Mouse (Mus musculus): ENCODE results near the gene Sds.
A peak's percentile ranks its signal among the peaks of the same experiment; 100 is the strongest.
"Not testable (repeated sequence)": the region's sequence is repeated elsewhere in the genome, so short reads cannot be mapped to it uniquely, and the experiment has no call there.

Sds gene

DNA sequence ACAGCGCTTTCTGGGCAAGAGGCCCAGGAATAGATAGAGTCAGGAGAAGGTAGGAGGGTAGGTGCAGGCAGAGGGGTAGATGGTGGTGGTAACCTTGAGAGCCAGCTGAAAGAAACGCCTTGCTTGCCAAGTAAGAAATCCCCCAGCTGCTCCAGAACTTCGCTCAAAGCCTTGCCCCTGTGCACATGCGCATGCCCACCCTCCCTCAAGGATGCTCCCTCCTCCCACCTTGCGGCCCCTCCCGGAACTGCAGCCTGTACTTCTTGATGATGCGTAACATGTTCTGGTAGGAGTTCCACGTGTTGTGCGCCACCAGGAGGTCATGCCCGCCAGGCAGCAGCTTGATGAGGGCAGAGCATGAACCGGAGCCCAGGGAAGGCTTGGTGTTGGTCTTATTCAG is 16.1 kb downstream of the Sds start:
- DNase-seq (ENCODE audit: low spot score) = peak; percentile 45

GRCm38 (mm10) chr5:120493440-120493839 is 17.1 kb downstream of the Sds start:
- no peak for DNase-seq (ENCODE audit: low spot score)

DNA sequence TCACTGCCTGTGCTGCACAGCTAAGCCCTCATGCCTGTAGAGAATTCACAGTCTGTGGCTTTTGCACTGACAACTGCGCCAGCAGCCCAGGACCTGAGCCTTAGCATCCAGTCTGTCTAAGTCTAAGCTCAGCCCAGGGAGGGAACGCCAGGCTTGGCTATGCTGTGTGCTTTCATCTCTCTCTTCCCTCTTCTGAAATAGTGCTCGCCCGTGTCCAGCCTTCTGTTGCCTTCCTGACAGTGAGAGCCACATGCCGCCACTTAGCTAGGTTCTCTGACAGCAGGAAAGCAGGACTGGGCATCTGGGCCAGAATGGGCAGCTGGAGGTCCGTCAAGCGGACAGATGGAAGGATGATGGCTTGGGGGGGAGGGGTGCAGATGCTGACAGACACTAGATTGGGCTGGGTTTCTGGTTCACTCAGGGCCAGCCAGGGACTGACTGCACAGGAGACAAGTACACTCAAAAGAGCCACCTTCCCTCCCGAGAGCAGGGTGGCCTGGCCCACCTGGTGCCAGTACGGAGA is 17.6 kb downstream of the Sds start:
- DNase-seq (ENCODE audit: low spot score) = peak; percentile 40

DNA sequence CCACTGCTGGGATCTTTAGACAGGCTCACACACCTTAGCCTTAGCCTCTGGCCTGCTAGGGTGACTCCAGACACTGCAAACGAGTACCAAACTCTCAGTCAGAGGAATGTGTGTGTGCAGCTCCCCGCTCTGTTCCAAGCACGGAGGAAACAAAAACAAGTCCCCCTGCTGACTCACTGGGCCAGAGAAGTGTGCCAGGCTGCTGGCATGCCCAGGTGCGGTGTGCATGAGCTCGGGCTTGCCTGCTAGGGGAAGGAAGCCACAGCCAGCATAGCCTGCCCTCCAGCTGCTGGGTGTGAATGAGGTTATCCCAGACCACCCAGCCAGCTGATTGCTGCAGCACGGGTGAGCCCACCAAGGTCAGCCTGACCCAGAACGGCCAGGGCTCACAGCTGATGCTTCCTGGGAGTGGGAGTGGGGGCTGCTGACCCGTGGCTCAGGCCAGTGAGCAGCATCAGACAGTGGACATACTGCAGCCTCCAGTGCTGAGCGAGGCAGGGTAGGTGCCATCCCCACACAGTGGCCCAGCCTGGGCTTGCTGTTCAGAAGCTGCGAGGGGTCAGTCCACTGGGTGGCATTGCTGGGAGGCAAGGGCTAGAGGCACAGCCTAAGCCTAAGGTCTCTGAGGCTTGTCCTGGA is 18.9 kb downstream of the Sds start:
- no peak for DNase-seq (ENCODE audit: low spot score)

DNA sequence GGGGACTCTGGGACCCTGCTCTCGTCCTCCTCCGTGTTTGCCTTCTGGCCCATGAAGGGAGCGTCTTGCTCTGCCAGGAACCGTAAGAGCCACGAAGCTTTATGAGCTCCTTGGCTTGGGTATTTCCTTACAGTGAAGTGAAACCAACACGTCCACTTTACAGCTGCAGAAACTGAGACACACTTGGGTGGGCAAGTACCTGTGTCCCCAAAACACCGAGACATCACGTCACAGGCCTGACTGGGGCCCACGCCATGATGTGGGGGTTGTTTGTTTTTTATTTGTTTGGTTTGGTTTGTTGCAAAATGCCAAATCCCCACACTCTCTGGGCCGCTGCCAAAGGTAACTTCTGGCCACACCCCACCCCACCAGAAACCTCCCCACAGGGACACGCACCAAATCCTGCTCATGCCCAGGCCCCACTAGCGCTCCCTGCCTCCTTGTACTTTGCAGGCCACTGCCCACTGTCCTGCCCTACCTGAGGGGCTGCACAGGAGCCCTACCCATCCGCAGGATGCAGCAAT is 19.4 kb downstream of the Sds start:
- DNase-seq (ENCODE audit: low spot score) = no peak

- no peak for DNase-seq (ENCODE audit: low spot score)
Observed at GRCm38 (mm10) chr5:120497071-120497470, 20.7 kb downstream of the Sds start.

- no peak for DNase-seq (ENCODE audit: low spot score)
Observed at GRCm38 (mm10) chr5:120499202-120499601, 22.9 kb downstream of the Sds start.

DNA sequence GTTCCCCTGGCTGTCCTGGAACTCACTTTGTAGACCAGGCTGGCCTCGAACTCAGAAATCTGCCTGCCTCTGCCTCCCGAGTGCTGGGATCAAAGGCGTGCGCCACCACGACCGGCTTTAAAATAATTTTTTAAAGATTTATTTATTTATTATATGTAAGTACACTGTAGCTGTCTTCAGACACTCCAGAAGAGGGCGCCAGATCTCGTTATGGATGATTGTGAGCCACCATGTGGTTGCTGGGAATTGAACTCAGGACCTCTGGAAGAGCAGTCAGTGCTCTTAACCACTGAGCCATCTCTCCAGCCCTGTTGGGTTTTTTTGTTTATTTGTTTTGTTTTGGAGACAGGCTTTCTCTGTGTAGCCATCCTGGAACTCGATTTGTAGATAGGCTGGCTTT is 24.3 kb downstream of the Sds start:
- DNase-seq (ENCODE audit: low spot score) = not testable (repeated sequence)

DNA sequence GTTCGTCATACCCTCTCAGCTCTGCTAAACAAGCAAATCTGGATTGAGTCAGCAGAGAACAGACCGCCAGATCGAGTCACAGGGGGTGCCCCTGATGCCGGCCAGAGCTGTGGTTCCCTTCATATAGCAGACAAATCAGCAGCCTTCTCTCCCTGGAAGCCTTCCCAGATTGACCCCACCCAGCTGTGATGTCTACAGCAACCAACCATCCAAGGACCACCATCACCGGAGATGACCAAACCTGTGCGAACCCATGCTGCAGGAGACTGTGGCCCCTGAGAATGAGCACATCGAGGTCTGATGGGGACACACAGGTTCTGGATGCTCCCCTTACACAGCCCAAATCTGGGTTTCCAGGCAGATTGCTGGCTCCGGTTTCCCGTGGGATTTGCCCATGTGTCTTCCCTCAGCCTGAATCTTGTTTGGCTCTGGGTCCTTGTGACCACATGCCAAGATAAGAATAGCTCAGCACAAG is 25.9 kb downstream of the Sds start:
- no peak for DNase-seq (ENCODE audit: low spot score)

DNA sequence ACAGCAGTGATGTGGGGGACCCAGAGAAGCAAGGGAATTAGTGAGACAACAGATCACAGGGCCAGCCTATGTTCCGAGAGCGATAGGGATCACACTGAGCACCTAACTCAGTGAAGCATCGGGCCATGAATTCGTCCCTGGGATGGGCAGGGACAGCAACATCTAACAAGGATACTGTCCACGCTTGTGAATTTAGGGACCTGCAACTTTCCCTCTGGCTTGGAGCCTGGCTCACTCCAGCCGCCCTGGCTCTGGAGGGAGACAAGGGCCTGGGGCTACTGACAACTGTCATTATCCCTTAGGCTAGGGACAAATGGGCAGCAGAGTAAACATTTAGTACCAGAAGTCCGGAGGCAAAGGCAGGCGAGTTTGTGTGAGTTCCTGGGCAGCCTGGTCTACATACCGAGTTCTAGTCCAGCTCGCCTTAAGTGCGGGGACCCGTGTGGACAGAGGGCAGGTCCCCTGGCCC is 26.4 kb downstream of the Sds start:
- no peak for DNase-seq (ENCODE audit: low spot score)

GRCm38 (mm10) chr5:120503144-120503795 is 26.9 kb downstream of the Sds start, which contains the start of gene Plbd2:
TSS of gene Plbd2 (minus strand) at chr5:120503625.
- peak; percentile 96 for DNase-seq (ENCODE audit: low spot score)

- DNase-seq (ENCODE audit: low spot score) = peak; percentile 78
Observed at GRCm38 (mm10) chr5:120505368-120505767, 29.0 kb downstream of the Sds start.

- DNase-seq (ENCODE audit: low spot score) = no peak
Observed at GRCm38 (mm10) chr5:120505781-120506180, 29.5 kb downstream of the Sds start.

- DNase-seq (ENCODE audit: low spot score) = no peak
Observed at GRCm38 (mm10) chr5:120506490-120506889, 30.2 kb downstream of the Sds start.

- DNase-seq (ENCODE audit: low spot score) = no peak
Observed at GRCm38 (mm10) chr5:120507311-120507710, 31.0 kb downstream of the Sds start.

DNA sequence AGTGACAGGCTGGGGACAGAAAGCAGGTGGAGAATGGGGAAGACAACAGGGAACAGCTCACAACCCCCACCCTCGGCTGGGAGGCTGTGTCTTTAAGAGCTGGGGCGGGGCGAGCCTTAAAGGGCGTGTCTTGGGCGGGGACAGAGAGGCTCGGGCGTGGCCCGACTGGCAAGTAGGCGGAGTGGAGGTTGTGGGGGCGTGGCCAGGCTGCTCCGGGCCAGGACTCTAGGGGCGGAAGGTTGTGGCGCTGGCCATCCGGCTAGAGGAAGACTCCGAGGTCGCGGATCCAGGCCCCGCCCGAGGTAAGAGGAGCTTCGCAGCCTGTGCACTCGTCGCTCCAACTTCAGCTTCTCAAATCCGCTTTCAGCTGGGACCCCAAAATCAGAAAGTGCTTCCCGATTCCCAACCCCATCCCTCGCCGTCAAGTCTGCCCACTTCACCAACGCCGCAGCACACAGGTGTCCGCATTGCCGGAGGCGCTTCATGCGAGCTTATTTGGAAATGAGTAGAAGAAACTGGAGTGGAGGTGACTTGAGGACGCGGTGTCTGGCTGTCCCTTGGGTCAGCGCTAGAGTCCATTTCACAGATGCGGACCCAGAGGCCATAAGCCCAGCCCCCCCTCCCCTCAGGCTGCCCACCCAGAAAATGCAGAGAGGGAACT is 34.8 kb downstream of the Sds start, which contains the start of gene Slc8b1:
Slc8b1 (plus strand) TSS at position 187 of the 661 bp plus-strand sequence.
- peak; percentile 97 for DNase-seq (ENCODE audit: low spot score)

GRCm38 (mm10) chr5:120511643-120512220 is 35.4 kb downstream of the Sds start:
- no peak for DNase-seq (ENCODE audit: low spot score)

- DNase-seq (ENCODE audit: low spot score) = no peak
Observed at GRCm38 (mm10) chr5:120512911-120513555, 36.7 kb downstream of the Sds start.

- DNase-seq (ENCODE audit: low spot score) = no peak
Observed at GRCm38 (mm10) chr5:120514031-120514677, 37.8 kb downstream of the Sds start.

- no peak for DNase-seq (ENCODE audit: low spot score)
Observed at GRCm38 (mm10) chr5:120514754-120515153, 38.4 kb downstream of the Sds start.

- no peak for DNase-seq (ENCODE audit: low spot score)
Observed at GRCm38 (mm10) chr5:120515451-120515850, 39.1 kb downstream of the Sds start.
